Mouse (Mus musculus): ENCODE results near the gene Gm8909. TPM values are rescaled to one million over a fixed set of nuclear protein-coding genes. Genes with fewer than 3 reads are reported as not detected.

Gene Gm8909
- polyA plus RNA-seq (2015; fragmentation: Nextera tagmentation; extraction: Ambion mirVana) = 1.3 and 1.9 TPM in 2 replicates

DNA sequence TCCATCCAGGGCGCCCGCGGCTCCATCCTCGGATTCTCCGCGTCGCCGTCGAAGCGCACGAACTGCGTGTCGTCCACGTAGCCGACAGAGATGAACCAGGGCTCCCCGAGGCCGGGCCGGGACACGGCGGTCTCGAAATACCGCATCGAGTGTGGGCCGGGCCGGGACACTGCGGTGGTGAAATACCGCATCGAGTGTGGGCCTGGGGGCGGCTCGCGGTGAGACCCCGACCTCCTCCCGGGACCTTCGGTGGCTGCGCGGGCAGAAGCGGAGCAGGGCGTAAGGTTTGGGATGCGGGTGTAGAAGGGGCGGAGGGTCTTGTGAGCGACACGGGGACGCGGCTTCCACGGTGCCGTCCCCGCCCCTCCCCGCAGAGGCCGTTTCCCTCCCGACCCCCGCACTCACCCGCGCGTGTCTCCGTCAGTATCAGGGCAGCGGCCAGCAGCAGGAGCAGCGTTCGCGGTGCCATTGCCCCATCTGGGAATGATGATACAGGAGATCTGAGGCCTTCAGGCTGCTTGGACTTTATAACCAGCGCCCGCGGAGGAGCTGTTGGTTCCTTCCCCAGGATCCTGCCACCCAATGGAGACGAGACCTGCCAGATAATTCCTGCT, at the start of gene Gm8909:
Gene Gm8909, minus strand, starts transcription at position 499 of the 614 bp plus-strand sequence.
- Histone ChIP-seq H3K9ac (peak within 1 kb of the TSS; percentile 40; the same call in 1 of the 2 replicates), H3K9me3 (no peaks in the 10 kb centered on the region), H3K36me3 (no peaks in the 10 kb centered on the region), H3K27me3 (replicated peaks) (peaks cover 85% of the 10 kb centered on the region), H3K4me1 (peaks cover 11% of the 10 kb centered on the region), H3K4me2 (peak within 1 kb of the TSS; percentile 70), H3K4me3 (peak within 1 kb of the TSS; percentile 53), H3K27ac (replicated peaks) (no peak within 1 kb of the TSS)
- ATAC-seq (ENCODE audit: extremely low read depth, insufficient number of reproducible peaks, low FRiP score, low TSS enrichment) = no peak
- 3% methylated on average over 63 of the region's 63 CpGs for WGBS

DNA sequence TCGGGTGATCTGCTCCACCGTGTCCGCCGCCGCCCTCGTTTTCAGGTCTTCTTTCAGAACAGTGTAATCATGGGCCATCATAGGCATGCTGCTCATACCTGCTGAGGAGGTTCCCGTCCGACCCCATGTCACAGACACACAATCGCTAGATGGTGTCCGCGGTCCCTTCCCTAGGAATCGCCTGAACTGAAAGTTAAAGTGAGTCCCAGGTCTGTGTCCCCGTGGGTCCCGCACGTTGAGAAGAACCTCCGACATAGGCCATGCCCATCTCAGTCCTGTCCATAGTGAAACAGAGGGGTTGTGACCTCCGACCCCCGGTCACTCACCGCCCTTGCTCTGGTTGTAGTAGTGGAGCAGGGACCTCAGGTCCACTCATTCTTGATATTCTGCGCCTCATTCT, 47.2 kb upstream of the Gm8909 start:
- WGBS = 4% methylated on average over 20 of the region's 20 CpGs
- Histone ChIP-seq H3K27me3 (replicated peaks) (peaks cover 94% of the 10 kb centered on the region), H3K4me2 (peak overlapping the region; percentile 41), H3K36me3 (no peaks in the 10 kb centered on the region), H3K9me3 (no peaks in the 10 kb centered on the region), H3K4me1 (peaks cover 5% of the 10 kb centered on the region; the same call in 1 of the 2 replicates), H3K27ac (replicated peaks) (no peak overlapping the region), H3K4me3 (peak overlapping the region; percentile 22), H3K9ac (no peak overlapping the region)
- ATAC-seq (ENCODE audit: extremely low read depth, insufficient number of reproducible peaks, low FRiP score, low TSS enrichment) = no peak

DNA sequence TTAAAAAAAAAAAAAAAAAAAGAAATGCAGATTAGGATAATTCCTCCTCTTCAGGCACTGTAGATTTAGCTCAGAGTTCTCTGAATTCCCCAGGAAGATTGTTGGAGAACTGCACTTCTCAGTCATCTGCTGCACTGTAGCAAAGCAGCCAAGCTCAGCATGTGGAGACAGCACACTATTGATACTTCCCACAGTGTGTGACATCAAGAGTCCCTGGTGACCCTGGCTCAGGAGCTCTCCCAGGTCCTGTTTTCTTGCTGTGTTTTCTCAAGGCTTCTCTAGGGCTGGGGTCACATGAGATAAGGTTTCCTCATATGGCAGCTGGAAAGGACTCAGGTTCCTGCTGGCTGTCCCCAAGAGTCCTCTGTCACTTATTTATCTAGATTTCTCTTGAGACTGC, 38.5 kb upstream of the Gm8909 start:
- Histone ChIP-seq H3K4me2 (no peak overlapping the region), H3K27ac (replicated peaks) (no peak overlapping the region), H3K4me3 (no peak overlapping the region), H3K36me3 (no peaks in the 10 kb centered on the region), H3K9me3 (no peaks in the 10 kb centered on the region), H3K9ac (no peak overlapping the region), H3K27me3 (replicated peaks) (peaks cover 99% of the 10 kb centered on the region), H3K4me1 (peaks cover 12% of the 10 kb centered on the region)
- ATAC-seq (ENCODE audit: extremely low read depth, insufficient number of reproducible peaks, low FRiP score, low TSS enrichment) = no peak

DNA sequence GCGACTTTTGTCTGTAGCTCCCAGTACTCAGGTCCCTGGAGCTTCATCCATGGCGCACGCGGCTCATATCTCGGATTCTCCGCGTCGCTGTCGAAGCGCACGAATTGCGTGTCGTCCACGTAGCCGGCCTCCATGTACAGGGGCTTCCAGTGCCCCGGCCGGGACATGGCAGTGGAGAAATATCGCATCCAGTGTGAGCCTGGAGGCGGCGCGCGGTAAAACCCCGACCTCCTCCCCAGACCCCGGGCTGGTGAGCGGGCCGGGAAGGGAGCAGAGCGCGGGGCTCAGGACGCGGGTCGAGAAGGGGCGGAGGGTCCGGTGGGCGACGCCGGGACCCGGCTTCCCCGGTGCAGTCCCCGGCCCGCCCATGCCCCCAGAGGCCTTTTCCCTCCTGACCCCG, 37.5 kb upstream of the Gm8909 start:
- peak overlapping the region; percentile 79 for H3K4me2 ChIP-seq
- no peaks in the 10 kb centered on the region for H3K9me3 ChIP-seq
- ATAC-seq (ENCODE audit: extremely low read depth, insufficient number of reproducible peaks, low FRiP score, low TSS enrichment) = no peak
- WGBS = under 1% methylated on average over 27 of the region's 41 CpGs
- peaks cover 99% of the 10 kb centered on the region for H3K27me3 ChIP-seq (replicated peaks)
- peak overlapping the region; percentile 63 for H3K9ac ChIP-seq
- H3K27ac ChIP-seq (replicated peaks) = no peak overlapping the region
- peaks cover 12% of the 10 kb centered on the region for H3K4me1 ChIP-seq
- no peaks in the 10 kb centered on the region for H3K36me3 ChIP-seq
- peak overlapping the region; percentile 51 for H3K4me3 ChIP-seq

DNA sequence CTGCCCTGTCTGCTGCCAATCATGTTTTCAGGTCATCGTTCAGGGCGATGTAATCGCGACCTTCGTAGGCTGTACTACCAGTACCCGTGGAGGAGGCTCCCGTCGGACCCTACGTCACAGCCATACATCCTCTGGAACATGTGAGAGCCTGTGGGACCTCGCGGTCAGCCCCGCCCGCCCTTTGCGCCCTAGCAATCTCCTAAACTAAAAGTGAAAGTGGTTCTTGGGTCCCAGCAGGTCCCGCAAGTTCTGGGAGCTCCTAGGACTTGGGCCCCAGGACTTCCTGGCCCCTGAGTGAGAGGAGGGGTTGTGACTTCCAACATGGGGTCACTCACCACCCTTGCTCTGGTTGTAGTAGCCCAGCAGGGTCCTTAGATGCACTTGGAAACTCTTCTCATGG, 37.1 kb upstream of the Gm8909 start:
- Histone ChIP-seq H3K27me3 (replicated peaks) (peaks cover 98% of the 10 kb centered on the region), H3K4me1 (peaks cover 12% of the 10 kb centered on the region), H3K27ac (replicated peaks) (no peak overlapping the region), H3K4me2 (peak overlapping the region; percentile 79), H3K9ac (peak overlapping the region; percentile 63; the same call in 1 of the 2 replicates), H3K4me3 (peak overlapping the region; percentile 51), H3K9me3 (no peaks in the 10 kb centered on the region), H3K36me3 (no peaks in the 10 kb centered on the region)
- under 1% methylated on average over 15 of the region's 15 CpGs for WGBS
- no peak for ATAC-seq (ENCODE audit: extremely low read depth, insufficient number of reproducible peaks, low FRiP score, low TSS enrichment)

DNA sequence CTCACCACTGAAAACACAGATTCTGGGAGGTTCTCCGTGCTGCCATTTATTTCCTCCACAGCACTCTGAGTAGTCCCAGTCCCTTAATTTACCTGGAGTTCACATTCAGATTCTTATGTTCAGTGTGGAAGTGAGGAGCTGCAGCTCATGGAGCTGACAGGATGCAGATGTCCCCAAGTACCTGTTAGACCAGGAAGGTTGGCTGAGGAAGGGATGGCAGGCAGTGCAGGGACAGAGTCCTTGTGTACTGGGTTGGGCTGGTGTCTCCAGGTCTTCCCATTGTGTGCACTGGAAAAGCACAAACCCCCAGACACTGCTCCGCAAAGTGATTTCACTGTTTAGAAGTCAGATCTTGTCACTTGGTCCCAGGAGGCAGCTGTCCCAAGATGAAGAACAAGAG, 33.5 kb upstream of the Gm8909 start:
- Histone ChIP-seq H3K9me3 (no peaks in the 10 kb centered on the region), H3K9ac (no peak overlapping the region), H3K4me3 (no peak overlapping the region), H3K27me3 (replicated peaks) (peaks cover 95% of the 10 kb centered on the region), H3K27ac (replicated peaks) (no peak overlapping the region), H3K4me2 (no peak overlapping the region), H3K4me1 (peaks cover 12% of the 10 kb centered on the region), H3K36me3 (no peaks in the 10 kb centered on the region)
- WGBS = 81% methylated on average over 2 of the region's 2 CpGs
- ATAC-seq (ENCODE audit: extremely low read depth, insufficient number of reproducible peaks, low FRiP score, low TSS enrichment) = no peak

- WGBS = 8% methylated on average over 5 of the region's 5 CpGs
These were observed 30.0 kb upstream of the Gm8909 start for GRCm38 (mm10) chr17:36198317-36198716.

GRCm38 (mm10) chr17:36194471-36194870, 26.1 kb upstream of the Gm8909 start:
- Histone ChIP-seq H3K4me2 (no peak overlapping the region), H3K9me3 (no peaks in the 10 kb centered on the region), H3K36me3 (no peaks in the 10 kb centered on the region), H3K27me3 (replicated peaks) (peaks cover 83% of the 10 kb centered on the region), H3K4me3 (no peak overlapping the region), H3K27ac (replicated peaks) (no peak overlapping the region), H3K9ac (no peak overlapping the region), H3K4me1 (no peaks in the 10 kb centered on the region)
- 66% methylated on average over 6 of the region's 6 CpGs for WGBS
- no peak for ATAC-seq (ENCODE audit: extremely low read depth, insufficient number of reproducible peaks, low FRiP score, low TSS enrichment)

More at GRCm38 (mm10) chr17:36198317-36198716, 30.0 kb upstream of the Gm8909 start:
- Histone ChIP-seq H3K4me3 (no peak overlapping the region), H3K36me3 (no peaks in the 10 kb centered on the region), H3K9me3 (no peaks in the 10 kb centered on the region), H3K9ac (no peak overlapping the region), H3K27ac (replicated peaks) (no peak overlapping the region), H3K4me1 (no peaks in the 10 kb centered on the region), H3K27me3 (replicated peaks) (peaks cover 83% of the 10 kb centered on the region), H3K4me2 (no peak overlapping the region)
- ATAC-seq (ENCODE audit: extremely low read depth, insufficient number of reproducible peaks, low FRiP score, low TSS enrichment) = no peak

GRCm38 (mm10) chr17:36193546-36194141, 25.3 kb upstream of the Gm8909 start:
- Histone ChIP-seq H3K27me3 (replicated peaks) (peaks cover 84% of the 10 kb centered on the region), H3K4me2 (no peak overlapping the region), H3K27ac (replicated peaks) (no peak overlapping the region), H3K9ac (no peak overlapping the region), H3K4me1 (no peaks in the 10 kb centered on the region), H3K36me3 (no peaks in the 10 kb centered on the region), H3K4me3 (no peak overlapping the region), H3K9me3 (no peaks in the 10 kb centered on the region)
- 29% methylated on average over 8 of the region's 8 CpGs for WGBS
- no peak for ATAC-seq (ENCODE audit: extremely low read depth, insufficient number of reproducible peaks, low FRiP score, low TSS enrichment)

- H3K27me3 ChIP-seq (replicated peaks) = peaks cover 84% of the 10 kb centered on the region
- H3K27ac ChIP-seq (replicated peaks) = no peak overlapping the region
- H3K9ac ChIP-seq = no peak overlapping the region
- no peak overlapping the region for H3K4me3 ChIP-seq
- no peaks in the 10 kb centered on the region for H3K4me1 ChIP-seq
- no peaks in the 10 kb centered on the region for H3K36me3 ChIP-seq
- WGBS = 44% methylated on average over 2 of the region's 2 CpGs
- ATAC-seq (ENCODE audit: extremely low read depth, insufficient number of reproducible peaks, low FRiP score, low TSS enrichment) = no peak
- H3K4me2 ChIP-seq = no peak overlapping the region
- no peaks in the 10 kb centered on the region for H3K9me3 ChIP-seq
These were observed 24.0 kb upstream of the Gm8909 start for GRCm38 (mm10) chr17:36192371-36192770.

- Histone ChIP-seq H3K27me3 (replicated peaks) (peaks cover 94% of the 10 kb centered on the region), H3K4me1 (no peaks in the 10 kb centered on the region), H3K36me3 (no peaks in the 10 kb centered on the region), H3K9me3 (no peaks in the 10 kb centered on the region), H3K4me2 (no peak within 1 kb of the TSS), H3K4me3 (no peak within 1 kb of the TSS), H3K27ac (replicated peaks) (no peak within 1 kb of the TSS), H3K9ac (no peak within 1 kb of the TSS)
- ATAC-seq (ENCODE audit: extremely low read depth, insufficient number of reproducible peaks, low FRiP score, low TSS enrichment) = no peak
- 52% methylated on average over 2 of the region's 2 CpGs for WGBS
These were observed 21.8 kb upstream of the Gm8909 start, which contains the start of gene H2-T3 for GRCm38 (mm10) chr17:36190169-36190507. Gene H2-T3, minus strand, starts transcription at chr17:36190287.

Measured in heart, embryonic 13.5 days (tissue).